8 mouse cellular contexts compared by ENCODE assay signal in genomic region chr11:96034596-96035052, GRCm38 (mm10). TPM values are rescaled to one million over a fixed set of nuclear protein-coding genes. Genes with fewer than 3 reads are reported as not detected.
DNase-seq lines count a peak whose midpoint lies in the region; ATAC-seq and TF ChIP-seq lines count a peak whose summit lies in the region.

Gene Snf8, plus strand, starts transcription at chr11:96034885.

- peak; percentile 86 for DNase-seq in 3134 (ENCODE audit: extremely low read depth, insufficient read length, low spot score)
- peak; percentile 96 to 97 for DNase-seq in adrenal gland, postnatal 36 days
- DNase-seq in heart, adult 2 months: peak; percentile 94 to 97
- peak; percentile 91 to 95 for DNase-seq in kidney, adult 8-10 months
- peak; percentile 88 to 95 for DNase-seq in spleen, postnatal 10 days (ENCODE audit: low spot score in 2 of 2)

- peak within 1 kb of the TSS; percentile 94 for H3K4me2 ChIP-seq in embryonic facial prominence, embryonic 13.5 days
- peak within 1 kb of the TSS; percentile 80 for H3K4me2 ChIP-seq in limb, embryonic 13.5 days (replicated peaks)
- peak within 1 kb of the TSS; percentile 70 for H3K4me2 ChIP-seq in midbrain, embryonic 16.5 days (ENCODE audit: low read length)

- intact Hi-C loops in heart, adult 2 months (cut with DNase I): no loop called here

- no peaks in the 10 kb centered on the region for H3K9me3 ChIP-seq in embryonic facial prominence, embryonic 13.5 days
- H3K9me3 ChIP-seq in limb, embryonic 13.5 days: no peaks in the 10 kb centered on the region
- no peaks in the 10 kb centered on the region for H3K9me3 ChIP-seq in midbrain, embryonic 16.5 days (replicated peaks; ENCODE audit: control insufficient read depth, low read length, poor library complexity, severe bottlenecking)

- H3K27me3 ChIP-seq in embryonic facial prominence, embryonic 13.5 days: 0 out of 2 replicates have a peak, but pooled peaks cover 6% of the 10 kb centered on the region
- H3K27me3 ChIP-seq in heart, adult 2 months (ENCODE audit: control insufficient read depth, insufficient read depth, low read length): no peaks in the 10 kb centered on the region; the same call in 1 of the 2 replicates
- no peaks in the 10 kb centered on the region for H3K27me3 ChIP-seq in limb, embryonic 13.5 days
- H3K27me3 ChIP-seq in midbrain, embryonic 16.5 days (ENCODE audit: control insufficient read depth, insufficient read depth, low read depth, low read length): no peaks in the 10 kb centered on the region

- no peak for TF ChIP-seq CTCF in heart, adult 2 months (IDR thresholded peaks at IDR 0.05)

- ATAC-seq in embryonic facial prominence, embryonic 13.5 days (ENCODE audit: insufficient number of reproducible peaks, insufficient read depth, low FRiP score, low TSS enrichment, low read depth): peak; percentile 37; the same call in 1 of the 2 replicates
- ATAC-seq in limb, embryonic 13.5 days (ENCODE audit: low FRiP score, low read depth): peak; percentile 84
- ATAC-seq in midbrain, embryonic 16.5 days: peak; percentile 82

- H3K79me2 ChIP-seq in heart, adult 2 months (replicated peaks; ENCODE audit: control insufficient read depth, insufficient read depth, low read length): no peaks in the 10 kb centered on the region

- peak; percentile 73 for TF ChIP-seq POLR2A in heart, adult 2 months (IDR thresholded peaks at IDR 0.05; ENCODE audit: insufficient read depth, low read depth, low read length)

- 0 out of 2 replicates have a peak, but pooled peaks have one; percentile 38 for TF ChIP-seq EP300 in heart, adult 2 months (IDR thresholded peaks at IDR 0.05; ENCODE audit: insufficient read depth, low read depth, low read length)

- peaks cover 13% of the 10 kb centered on the region for H3K4me1 ChIP-seq in embryonic facial prominence, embryonic 13.5 days
- H3K4me1 ChIP-seq in heart, adult 2 months (ENCODE audit: control insufficient read depth, insufficient read depth, low read length): no peaks in the 10 kb centered on the region
- H3K4me1 ChIP-seq in limb, embryonic 13.5 days: peaks cover 13% of the 10 kb centered on the region
- peaks cover 25% of the 10 kb centered on the region for H3K4me1 ChIP-seq in midbrain, embryonic 16.5 days (ENCODE audit: control insufficient read depth, insufficient read depth, low read length)

- H3K27ac ChIP-seq in embryonic facial prominence, embryonic 13.5 days: peak within 1 kb of the TSS; percentile 30; the same call in 1 of the 2 replicates
- H3K27ac ChIP-seq in heart, adult 2 months: peak within 1 kb of the TSS; percentile 64
- peak within 1 kb of the TSS; percentile 63; the same call in 1 of the 2 replicates for H3K27ac ChIP-seq in limb, embryonic 13.5 days
- peak within 1 kb of the TSS; percentile 72; the same call in 1 of the 2 replicates for H3K27ac ChIP-seq in midbrain, embryonic 16.5 days (ENCODE audit: low read length)

- WGBS in embryonic facial prominence, embryonic 13.5 days: under 1% methylated on average over 29 of the region's 29 CpGs
- under 1% methylated on average over 29 of the region's 29 CpGs for WGBS in heart, adult 2 months
- WGBS in limb, embryonic 13.5 days: 1% methylated on average over 29 of the region's 29 CpGs
- WGBS in midbrain, embryonic 16.5 days: under 1% methylated on average over 29 of the region's 29 CpGs

- H3K9ac ChIP-seq in embryonic facial prominence, embryonic 13.5 days: peak within 1 kb of the TSS; percentile 89
- peak within 1 kb of the TSS; percentile 70 for H3K9ac ChIP-seq in heart, adult 2 months (ENCODE audit: low read depth, low read length)
- peak within 1 kb of the TSS; percentile 82 for H3K9ac ChIP-seq in limb, embryonic 13.5 days
- peak within 1 kb of the TSS; percentile 80 for H3K9ac ChIP-seq in midbrain, embryonic 16.5 days (ENCODE audit: low read depth, low read length)

- H3K36me3 ChIP-seq in embryonic facial prominence, embryonic 13.5 days: peaks cover 24% of the 10 kb centered on the region
- no peaks in the 10 kb centered on the region for H3K36me3 ChIP-seq in heart, adult 2 months (ENCODE audit: control insufficient read depth, insufficient read depth, low read length)
- peaks cover 18% of the 10 kb centered on the region for H3K36me3 ChIP-seq in limb, embryonic 13.5 days
- H3K36me3 ChIP-seq in midbrain, embryonic 16.5 days (ENCODE audit: control insufficient read depth, insufficient read depth, low read length): 0 out of 2 replicates have a peak, but pooled peaks cover 4% of the 10 kb centered on the region

- peak within 1 kb of the TSS; percentile 90 for H3K4me3 ChIP-seq in embryonic facial prominence, embryonic 13.5 days
- H3K4me3 ChIP-seq in heart, adult 2 months: peak within 1 kb of the TSS; percentile 75
- H3K4me3 ChIP-seq in limb, embryonic 13.5 days: peak within 1 kb of the TSS; percentile 84
- H3K4me3 ChIP-seq in midbrain, embryonic 16.5 days (ENCODE audit: low read depth, low read length): peak within 1 kb of the TSS; percentile 72

RNA-seq across cellular contexts. Expression of gene Snf8, which starts in this region (rescaled TPM):
- 10 to 100 TPM; 85.8 to 89.6 TPM for total RNA-seq in adrenal gland, postnatal 36 days (2021)
- polyA plus RNA-seq in embryonic facial prominence, embryonic 13.5 days (2015; fragmentation: Nextera tagmentation; extraction: Ambion mirVana): 95.5 and 107 TPM in 2 replicates
- 10 to 100 TPM; 44.9 to 49.1 TPM for total RNA-seq in heart, adult 2 months (2021)
- polyA plus RNA-seq in heart, adult 2 months (2012; rRNA removed): 18.8 and 23.0 TPM in 2 replicates
- polyA plus RNA-seq in limb, embryonic 13.5 days (2015; fragmentation: Nextera tagmentation; extraction: Ambion mirVana): 95.0 and 98.4 TPM in 2 replicates
- 129 and 130 TPM in 2 replicates for polyA plus RNA-seq in midbrain, embryonic 16.5 days (2015; fragmentation: Nextera tagmentation; extraction: Ambion mirVana)

Comparison
In these comparisons a context has a peak if more than half of its experiments do, and no peak if none do; other contexts are left out.
1. Peak in every context shown above with its lines: DNase-seq, ATAC-seq, H3K4me3 ChIP-seq and H3K27ac ChIP-seq.